Mouse (Mus musculus) spleen, postnatal 14 days (tissue): ENCODE measurements around the gene Tex14.
"Not testable (repeated sequence)": the region's sequence is repeated elsewhere in the genome, so short reads cannot be mapped to it uniquely, and the experiment has no call there.

Source experiments
- DNase-seq, 2 experiments: peaks; one replicate each; pipeline ENCODE4 v3.0.0; 2021 to 2022; ENCODE audit warnings: low spot score in 2 of 2

Gene Tex14

GRCm38 (mm10) chr11:87404876-87405275 is at the start of gene Tex14, which contains the start of gene Rad51c:
Tex14 (plus strand) TSS chr11:87405065.
Rad51c (minus strand) TSS chr11:87404954.
- no peak for DNase-seq

- DNase-seq: peak in 1 of 2 experiments; percentile 1
Observed at GRCm38 (mm10) chr11:87357317-87358300, 47.3 kb upstream of the Tex14 start.

GRCm38 (mm10) chr11:87358331-87359261 is 46.3 kb upstream of the Tex14 start, which contains the start of gene Ppm1e:
Ppm1e (minus strand) TSS chr11:87359023.
- peak; percentile 53 to 71 for DNase-seq

GRCm38 (mm10) chr11:87359262-87359612 is 45.6 kb upstream of the Tex14 start:
- no peak for DNase-seq

- no peak for DNase-seq
Observed at GRCm38 (mm10) chr11:87365120-87365519, 39.7 kb upstream of the Tex14 start.

GRCm38 (mm10) chr11:87367061-87367460 is 37.8 kb upstream of the Tex14 start:
- no peak for DNase-seq

GRCm38 (mm10) chr11:87367865-87368580 is 36.8 kb upstream of the Tex14 start:
- peak in 1 of 2 experiments; percentile 16 for DNase-seq

- no peak for DNase-seq
Observed at GRCm38 (mm10) chr11:87384551-87384950, 20.3 kb upstream of the Tex14 start.

- no peak for DNase-seq
Observed at GRCm38 (mm10) chr11:87385676-87386075, 19.2 kb upstream of the Tex14 start.

- DNase-seq: peak in 1 of 2 experiments; percentile 17
Observed at GRCm38 (mm10) chr11:87393855-87394254, 11.0 kb upstream of the Tex14 start.

GRCm38 (mm10) chr11:87398402-87398801 is 6.5 kb upstream of the Tex14 start:
- no peak for DNase-seq

GRCm38 (mm10) chr11:87404111-87404853 is 583 bp upstream of the Tex14 start:
- DNase-seq: peak; percentile 97 to 99

- DNase-seq: not testable (repeated sequence)
Observed at GRCm38 (mm10) chr11:87413412-87413811, 8.5 kb downstream of the Tex14 start.

- DNase-seq: no peak
Observed at GRCm38 (mm10) chr11:87416120-87416519, 11.3 kb downstream of the Tex14 start.

- no peak for DNase-seq
Observed at GRCm38 (mm10) chr11:87420861-87421260, 16.0 kb downstream of the Tex14 start.

GRCm38 (mm10) chr11:87421760-87422201 is 16.9 kb downstream of the Tex14 start:
- DNase-seq: no peak

GRCm38 (mm10) chr11:87422511-87423340 is 17.9 kb downstream of the Tex14 start:
- DNase-seq: peak; percentile 67 to 78

- no peak for DNase-seq
Observed at GRCm38 (mm10) chr11:87423551-87424325, 18.9 kb downstream of the Tex14 start.

GRCm38 (mm10) chr11:87426121-87426449 is 21.2 kb downstream of the Tex14 start:
- DNase-seq: no peak
